Mouse (Mus musculus): ENCODE data around the gene Prdm16. TPM values are rescaled to one million over a fixed set of nuclear protein-coding genes. Genes with fewer than 3 reads are reported as not detected.

Gene Prdm16
- polyA plus RNA-seq, 1 experiment from 2014 or later, result 21.8 TPM

DNA sequence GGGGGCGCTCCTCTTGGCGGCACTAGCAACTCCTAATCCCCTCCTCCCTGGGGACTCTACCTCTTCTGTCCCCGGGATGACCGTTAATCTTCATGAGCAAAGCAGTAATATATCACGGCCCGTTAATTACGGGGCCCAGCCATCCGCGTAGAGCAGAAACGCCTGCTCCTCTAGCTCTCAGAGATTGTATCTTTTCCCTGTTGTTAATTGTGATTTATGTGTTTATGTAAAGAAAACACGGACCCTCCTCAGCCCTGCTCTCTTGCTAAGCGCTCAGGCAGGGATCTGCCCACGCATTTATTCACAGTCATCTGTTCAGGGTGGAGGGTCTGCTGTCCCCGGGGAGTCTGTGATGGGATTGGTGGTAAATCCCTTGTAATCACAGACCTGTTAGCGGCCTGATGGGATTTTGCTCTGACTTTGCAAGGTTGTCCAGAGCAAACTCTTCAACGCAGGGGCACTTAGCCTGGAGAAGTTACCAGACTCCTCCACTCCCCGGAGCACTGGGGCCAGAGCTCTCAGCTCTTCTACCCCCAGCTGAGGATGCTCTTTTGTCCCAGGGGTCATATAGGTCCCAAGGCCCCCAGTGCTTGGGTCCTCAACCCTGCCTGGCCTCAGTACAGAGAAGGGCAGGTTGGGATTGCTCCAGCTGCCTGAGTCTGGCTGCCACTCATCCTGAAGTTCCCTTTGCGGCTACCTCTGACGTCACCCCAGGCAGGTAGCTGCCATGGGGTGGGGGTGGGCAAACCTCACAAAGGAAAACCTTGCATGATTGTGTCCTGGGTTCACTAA lies 289.7 kb downstream of the Prdm16 start:
- H3K4me2 ChIP-seq (replicated peaks; ENCODE audit: low read depth, low read length), result no peak overlapping the region
- DNase-seq (ENCODE audit: low spot score) (peak; percentile 56), ATAC-seq (ENCODE audit: low FRiP score) (peak; percentile 70)

DNA sequence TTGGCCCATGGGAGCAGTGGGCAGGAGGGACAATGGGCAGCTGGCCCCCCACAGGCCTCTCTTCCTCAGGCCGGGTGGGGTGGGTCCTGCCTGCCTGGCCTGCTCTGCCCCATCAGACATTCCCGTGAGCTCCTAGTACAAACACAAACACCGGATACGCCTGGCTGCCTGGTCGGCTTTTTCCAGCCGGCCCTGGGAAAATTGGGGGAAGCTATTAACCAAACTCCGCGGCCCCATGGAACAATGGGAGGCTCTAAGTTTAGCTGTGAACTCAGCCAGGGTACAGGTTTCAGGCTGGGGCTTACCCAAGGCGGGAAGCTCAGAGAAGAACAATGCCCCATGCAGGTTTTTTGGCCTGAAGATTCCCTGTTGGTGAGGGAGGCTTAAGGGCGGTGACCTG lies 300.0 kb downstream of the Prdm16 start:
- no peaks in the 10 kb centered on the region; the same call in 1 of the 2 replicates for H3K27me3 ChIP-seq (ENCODE audit: control insufficient read depth, insufficient read depth, low read length)
- no peak overlapping the region for H3K4me3 ChIP-seq (ENCODE audit: low read depth, low read length)
- peak overlapping the region; percentile 11; the same call in 1 of the 2 replicates for H3K27ac ChIP-seq (ENCODE audit: low read depth, low read length)
- no peak overlapping the region for H3K4me2 ChIP-seq (replicated peaks; ENCODE audit: low read depth, low read length)
- no peaks in the 10 kb centered on the region for H3K36me3 ChIP-seq (ENCODE audit: control insufficient read depth, insufficient read depth, low read length)
- ATAC-seq (ENCODE audit: low FRiP score), result no peak
- no peak overlapping the region for H3K9ac ChIP-seq (ENCODE audit: low read depth, low read length)
- no peak for DNase-seq (ENCODE audit: low spot score)
- 15% methylated on average over 10 of the region's 10 CpGs for WGBS
- H3K4me1 ChIP-seq (replicated peaks; ENCODE audit: control insufficient read depth, insufficient read depth, low read length), result peaks cover 2% of the 10 kb centered on the region; the same call in 1 of the 2 replicates
- H3K9me3 ChIP-seq (ENCODE audit: control insufficient read depth, low read length), result no peaks in the 10 kb centered on the region

More for the DNA sequence above, 289.7 kb downstream of the Prdm16 start:
- Histone ChIP-seq H3K4me1 (replicated peaks; ENCODE audit: control insufficient read depth, insufficient read depth, low read length) (0 out of 2 replicates have a peak, but pooled peaks cover 4% of the 10 kb centered on the region), H3K27me3 (ENCODE audit: control insufficient read depth, insufficient read depth, low read length) (no peaks in the 10 kb centered on the region), H3K9ac (ENCODE audit: low read depth, low read length) (no peak overlapping the region), H3K9me3 (ENCODE audit: control insufficient read depth, low read length) (no peaks in the 10 kb centered on the region), H3K27ac (ENCODE audit: low read depth, low read length) (no peak overlapping the region), H3K36me3 (ENCODE audit: control insufficient read depth, insufficient read depth, low read length) (no peaks in the 10 kb centered on the region), H3K4me3 (ENCODE audit: low read depth, low read length) (no peak overlapping the region)
- WGBS, result 48% methylated on average over 19 of the region's 19 CpGs

DNA sequence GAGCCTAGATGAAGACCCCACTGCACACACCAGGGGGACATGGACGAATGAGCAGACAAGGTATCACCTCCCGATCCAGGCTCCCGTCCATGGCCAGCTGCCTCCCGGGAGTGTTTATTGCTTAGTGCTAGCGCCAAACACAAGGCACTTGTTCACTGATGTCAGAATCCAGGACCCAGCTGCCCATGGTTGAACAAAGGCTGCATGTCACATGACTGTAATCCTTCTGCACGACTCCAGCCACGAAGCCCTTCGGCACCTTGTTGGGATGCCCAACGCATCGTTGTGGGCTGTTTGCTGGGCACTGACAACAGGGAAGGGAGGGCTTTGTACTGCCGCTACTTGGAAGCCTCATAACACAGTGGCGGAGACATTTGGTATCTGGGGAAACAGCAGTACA lies 300.9 kb downstream of the Prdm16 start, which contains the start of gene B230104I21Rik:
B230104I21Rik (plus strand) TSS at position 367 of the 400 bp plus-strand sequence.
- no peak for DNase-seq (ENCODE audit: low spot score)
- Histone ChIP-seq H3K4me2 (replicated peaks; ENCODE audit: low read depth, low read length) (peak within 1 kb of the TSS; percentile 23), H3K9ac (ENCODE audit: low read depth, low read length) (no peak within 1 kb of the TSS), H3K27ac (ENCODE audit: low read depth, low read length) (peak within 1 kb of the TSS; percentile 11; the same call in 1 of the 2 replicates), H3K4me3 (ENCODE audit: low read depth, low read length) (no peak within 1 kb of the TSS), H3K4me1 (replicated peaks; ENCODE audit: control insufficient read depth, insufficient read depth, low read length) (peaks cover 4% of the 10 kb centered on the region), H3K9me3 (ENCODE audit: control insufficient read depth, low read length) (no peaks in the 10 kb centered on the region), H3K36me3 (ENCODE audit: control insufficient read depth, insufficient read depth, low read length) (no peaks in the 10 kb centered on the region), H3K27me3 (ENCODE audit: control insufficient read depth, insufficient read depth, low read length) (no peaks in the 10 kb centered on the region; the same call in 1 of the 2 replicates)
- WGBS, result 76% methylated on average over 12 of the region's 12 CpGs
- 0 out of 2 replicates have a peak, but pooled peaks have one; percentile 25 for ATAC-seq (ENCODE audit: low FRiP score)

DNA sequence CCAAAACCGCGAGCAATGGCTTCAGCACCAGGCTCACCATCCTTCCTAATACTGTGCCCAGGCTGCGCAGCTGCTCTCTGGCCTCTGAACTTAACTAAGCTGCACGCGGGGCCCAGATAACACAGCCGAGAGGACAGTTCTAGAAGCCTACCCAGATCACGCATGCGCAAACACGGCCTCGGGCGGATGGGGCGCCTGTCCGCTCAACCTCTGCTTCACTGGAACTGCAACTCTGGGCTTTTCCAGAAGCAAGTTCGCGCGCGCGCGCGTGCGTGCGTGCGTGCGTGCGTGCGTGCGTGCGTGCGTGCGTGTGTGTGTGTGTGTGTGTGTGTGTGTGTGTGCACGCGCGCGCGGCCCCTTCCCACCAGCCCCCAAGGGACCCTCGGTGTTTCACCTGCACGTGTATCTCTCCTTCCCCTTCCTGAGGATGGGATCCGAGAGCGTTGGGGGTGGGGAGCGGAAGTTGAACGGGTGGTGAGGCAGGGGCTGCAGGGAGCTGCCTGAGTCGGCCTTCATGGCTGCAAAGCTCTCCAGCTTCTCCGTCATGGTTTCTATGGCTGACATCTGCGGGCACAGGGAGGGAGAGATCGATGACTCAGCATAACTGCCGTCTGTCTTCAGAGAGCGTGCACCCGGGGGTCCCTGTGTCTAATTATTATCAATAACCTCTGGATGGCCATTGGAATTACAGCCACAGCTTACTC lies 301.8 kb downstream of the Prdm16 start:
- H3K4me2 ChIP-seq (replicated peaks; ENCODE audit: low read depth, low read length), result peak overlapping the region; percentile 23
- H3K36me3 ChIP-seq (ENCODE audit: control insufficient read depth, insufficient read depth, low read length), result no peaks in the 10 kb centered on the region
- no peaks in the 10 kb centered on the region for H3K9me3 ChIP-seq (ENCODE audit: control insufficient read depth, low read length)
- H3K9ac ChIP-seq (ENCODE audit: low read depth, low read length), result no peak overlapping the region
- ATAC-seq (ENCODE audit: low FRiP score) (peak; percentile 27; the same call in 1 of the 2 replicates), DNase-seq (ENCODE audit: low spot score) (peak; percentile 61)
- no peaks in the 10 kb centered on the region; the same call in 1 of the 2 replicates for H3K27me3 ChIP-seq (ENCODE audit: control insufficient read depth, insufficient read depth, low read length)
- 0 out of 2 replicates have a peak overlapping the region, but pooled peaks have one; percentile 10 for H3K27ac ChIP-seq (ENCODE audit: low read depth, low read length)
- no peak overlapping the region for H3K4me3 ChIP-seq (ENCODE audit: low read depth, low read length)
- H3K4me1 ChIP-seq (replicated peaks; ENCODE audit: control insufficient read depth, insufficient read depth, low read length), result peaks cover 4% of the 10 kb centered on the region
- 51% methylated on average over 47 of the region's 48 CpGs for WGBS

DNA sequence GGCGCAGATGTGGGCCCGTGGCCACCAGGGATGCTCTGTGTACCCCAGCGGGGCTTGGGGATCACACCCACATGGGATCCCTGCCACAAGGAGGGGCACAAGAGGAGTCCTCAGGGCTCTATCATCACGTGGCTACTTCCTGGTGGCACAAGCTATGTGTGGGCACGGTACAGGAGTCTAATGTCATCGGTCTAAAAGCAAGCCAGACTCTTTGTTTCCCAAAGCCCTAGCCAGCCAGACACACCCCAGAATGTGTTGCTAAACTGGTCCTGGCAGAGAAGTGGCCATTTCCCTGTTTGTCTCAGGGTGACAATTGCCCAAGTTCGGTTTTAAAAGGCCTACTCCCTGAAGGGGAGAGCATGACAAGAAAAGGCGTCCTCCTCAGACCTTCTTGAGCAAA lies 303.4 kb downstream of the Prdm16 start:
- DNase-seq (ENCODE audit: low spot score), result no peak
- H3K4me1 ChIP-seq (replicated peaks; ENCODE audit: control insufficient read depth, insufficient read depth, low read length), result peaks cover 4% of the 10 kb centered on the region
- H3K9ac ChIP-seq (ENCODE audit: low read depth, low read length), result no peak overlapping the region
- H3K27ac ChIP-seq (ENCODE audit: low read depth, low read length), result no peak overlapping the region
- H3K36me3 ChIP-seq (ENCODE audit: control insufficient read depth, insufficient read depth, low read length), result no peaks in the 10 kb centered on the region
- H3K9me3 ChIP-seq (ENCODE audit: control insufficient read depth, low read length), result no peaks in the 10 kb centered on the region
- WGBS, result 65% methylated on average over 8 of the region's 8 CpGs
- no peak overlapping the region for H3K4me2 ChIP-seq (replicated peaks; ENCODE audit: low read depth, low read length)
- no peak for ATAC-seq (ENCODE audit: low FRiP score)
- H3K27me3 ChIP-seq (ENCODE audit: control insufficient read depth, insufficient read depth, low read length), result no peaks in the 10 kb centered on the region; the same call in 1 of the 2 replicates
- H3K4me3 ChIP-seq (ENCODE audit: low read depth, low read length), result no peak overlapping the region

DNA sequence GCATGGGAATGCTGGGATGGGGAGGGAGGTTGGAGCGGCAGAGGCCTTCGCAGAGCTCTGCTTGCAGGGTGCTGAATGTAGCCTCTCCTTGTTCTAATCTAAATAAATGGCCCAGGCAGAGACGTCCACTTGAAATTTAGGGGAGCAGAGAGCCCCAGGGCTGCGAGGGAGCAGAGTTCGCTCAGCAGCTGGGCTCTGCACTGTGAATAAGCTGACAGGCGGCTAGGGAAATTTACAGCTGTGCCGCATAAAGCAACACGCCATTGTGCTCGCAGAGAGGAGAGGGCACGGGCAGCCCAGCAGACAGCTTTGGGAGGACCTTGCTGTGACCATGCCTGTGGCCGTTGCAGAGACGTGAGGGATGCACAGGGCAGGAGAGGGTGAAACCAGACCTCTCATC lies 305.4 kb downstream of the Prdm16 start:
- H3K27me3 ChIP-seq (ENCODE audit: control insufficient read depth, insufficient read depth, low read length), result peaks cover 2% of the 10 kb centered on the region

DNA sequence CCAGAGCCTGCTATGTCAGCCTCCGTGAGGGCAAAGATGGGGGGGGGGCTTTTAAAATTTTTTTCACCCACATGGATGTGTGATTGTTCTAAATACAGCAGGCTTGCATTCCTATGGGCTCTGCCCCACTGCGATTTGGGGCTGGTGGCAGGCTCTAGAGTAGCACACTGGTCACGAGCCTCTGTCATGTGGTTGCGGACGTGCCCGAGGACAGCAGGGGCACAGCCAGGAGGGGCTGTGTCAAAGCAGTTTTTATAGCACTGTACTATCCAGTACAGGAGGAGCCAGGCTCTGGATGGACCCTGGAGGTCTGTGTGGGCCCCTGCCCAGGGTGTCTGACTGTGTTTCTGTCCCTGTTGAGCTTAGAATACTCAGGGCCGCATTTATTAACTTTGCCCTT lies 306.7 kb downstream of the Prdm16 start:
- Histone ChIP-seq H3K36me3 (ENCODE audit: control insufficient read depth, insufficient read depth, low read length) (no peaks in the 10 kb centered on the region), H3K4me2 (replicated peaks; ENCODE audit: low read depth, low read length) (no peak overlapping the region), H3K27ac (ENCODE audit: low read depth, low read length) (no peak overlapping the region), H3K4me1 (replicated peaks; ENCODE audit: control insufficient read depth, insufficient read depth, low read length) (peaks cover 4% of the 10 kb centered on the region), H3K9me3 (ENCODE audit: control insufficient read depth, low read length) (no peaks in the 10 kb centered on the region), H3K9ac (ENCODE audit: low read depth, low read length) (no peak overlapping the region), H3K4me3 (ENCODE audit: low read depth, low read length) (no peak overlapping the region), H3K27me3 (ENCODE audit: control insufficient read depth, insufficient read depth, low read length) (peaks cover 2% of the 10 kb centered on the region)
- 87% methylated on average over 7 of the region's 7 CpGs for WGBS
- ATAC-seq (ENCODE audit: low FRiP score), result no peak
- no peak for DNase-seq (ENCODE audit: low spot score)

More for the DNA sequence above, 305.4 kb downstream of the Prdm16 start:
- no peaks in the 10 kb centered on the region for H3K36me3 ChIP-seq (ENCODE audit: control insufficient read depth, insufficient read depth, low read length)
- ATAC-seq (ENCODE audit: low FRiP score) (no peak), DNase-seq (ENCODE audit: low spot score) (no peak)
- peaks cover 4% of the 10 kb centered on the region for H3K4me1 ChIP-seq (replicated peaks; ENCODE audit: control insufficient read depth, insufficient read depth, low read length)
- H3K4me2 ChIP-seq (replicated peaks; ENCODE audit: low read depth, low read length), result no peak overlapping the region
- no peak overlapping the region for H3K9ac ChIP-seq (ENCODE audit: low read depth, low read length)
- no peaks in the 10 kb centered on the region for H3K9me3 ChIP-seq (ENCODE audit: control insufficient read depth, low read length)
- H3K4me3 ChIP-seq (ENCODE audit: low read depth, low read length), result no peak overlapping the region
- H3K27ac ChIP-seq (ENCODE audit: low read depth, low read length), result no peak overlapping the region
- WGBS, result 30% methylated on average over 12 of the region's 12 CpGs

DNA sequence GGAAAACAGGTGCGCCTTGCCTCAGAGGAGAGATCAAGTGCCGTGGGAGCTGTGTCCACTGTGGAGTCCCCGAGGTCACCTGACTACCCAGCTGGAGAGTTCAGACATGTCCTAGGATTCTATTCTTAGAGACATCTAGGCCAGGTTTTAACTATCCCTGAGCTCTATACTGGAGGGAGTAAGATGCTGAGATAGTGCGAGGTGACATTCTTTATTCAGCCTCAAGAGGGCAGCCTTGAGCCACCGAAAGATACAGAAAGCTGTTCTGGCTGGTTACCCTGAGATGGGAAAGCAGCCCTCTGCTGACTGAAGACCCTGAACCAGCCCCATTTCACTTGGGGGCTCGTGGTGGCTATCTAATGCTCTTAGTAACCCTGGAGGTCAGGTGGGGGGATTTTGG lies 307.8 kb downstream of the Prdm16 start:
- ATAC-seq (ENCODE audit: low FRiP score) (peak; percentile 76), DNase-seq (ENCODE audit: low spot score) (peak; percentile 91)
- no peak overlapping the region for H3K4me3 ChIP-seq (ENCODE audit: low read depth, low read length)
- H3K9ac ChIP-seq (ENCODE audit: low read depth, low read length), result no peak overlapping the region
- H3K27me3 ChIP-seq (ENCODE audit: control insufficient read depth, insufficient read depth, low read length), result peaks cover 2% of the 10 kb centered on the region
- peaks cover 2% of the 10 kb centered on the region; the same call in 1 of the 2 replicates for H3K4me1 ChIP-seq (replicated peaks; ENCODE audit: control insufficient read depth, insufficient read depth, low read length)
- H3K9me3 ChIP-seq (ENCODE audit: control insufficient read depth, low read length), result no peaks in the 10 kb centered on the region
- H3K4me2 ChIP-seq (replicated peaks; ENCODE audit: low read depth, low read length), result no peak overlapping the region
- WGBS, result 4% methylated on average over 6 of the region's 6 CpGs
- no peaks in the 10 kb centered on the region for H3K36me3 ChIP-seq (ENCODE audit: control insufficient read depth, insufficient read depth, low read length)
- no peak overlapping the region for H3K27ac ChIP-seq (ENCODE audit: low read depth, low read length)
